Mouse (Mus musculus): ENCODE measurements around the gene A930033H14Rik.

GRCm38 (mm10) chr10:69223232-69223631 lies 10.3 kb upstream of the A930033H14Rik start:
- TF ChIP-seq CTCF (IDR thresholded peaks at IDR 0.05; ENCODE audit: extremely low read depth, insufficient read length, insufficient replicate concordance, low read depth, low read length) (no peak), POLR2A (IDR thresholded peaks at IDR 0.05; ENCODE audit: low read depth, low read length) (no peak)

All from small intestine, adult 2 months (tissue).